Mouse (Mus musculus) ES-Bruce4 (cell line): Measurements from ENCODE around the gene Smo.

Experiments
- CTCF ChIP-seq: IDR thresholded peaks from one replicate; pipeline ENCODE4 v1.8.1; 2011; ENCODE audit warnings: low read depth, low read length
- EP300 ChIP-seq: IDR thresholded peaks from 2 replicates; pipeline ENCODE4 v1.6.1; 2011; ENCODE audit warnings: low read depth, low read length; ENCODE audit not compliant: insufficient read depth
- POLR2A ChIP-seq: IDR thresholded peaks from one replicate; pipeline ENCODE4 v1.8.1; 2011; ENCODE audit warnings: low read length; ENCODE audit not compliant: insufficient read depth

DNA sequence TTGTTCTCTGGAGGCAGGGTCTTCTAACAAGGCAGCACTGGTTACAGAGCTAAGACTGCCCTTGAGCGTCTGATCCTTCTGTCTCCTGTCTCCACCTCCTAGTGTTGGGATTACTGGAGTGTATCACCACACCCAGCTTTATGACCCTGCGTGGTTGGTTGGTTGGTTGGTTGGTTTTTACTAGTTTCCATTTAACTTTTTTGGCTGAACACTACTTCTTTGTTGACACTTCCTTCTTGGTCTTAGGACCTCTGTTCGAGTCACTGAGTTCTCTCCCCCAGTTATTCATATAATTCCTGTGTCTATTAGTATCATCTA, 41.9 kb downstream of the Smo start:
- no peak for TF ChIP-seq POLR2A
- TF ChIP-seq CTCF, result no peak
- TF ChIP-seq EP300, result no peak
